Mouse (Mus musculus) forebrain, embryonic 15.5 days (tissue): Measurements from ENCODE around the gene Cfap61. TPM values are rescaled to one million over a fixed set of nuclear protein-coding genes. Genes with fewer than 3 reads are reported as not detected.

ENCODE experiments used
- ATAC-seq: fragments of 200-750 bp; cut with Nextera tagmentation; replicated peaks from 2 replicates; pipeline ENCODE4 v1.8.0; 2017; ENCODE audit warnings: mild to moderate bottlenecking, moderate TSS enrichment, moderate library complexity
- H3K27ac ChIP-seq: fragments of 300-500 bp; sonication (generic); replicated peaks from 2 replicates; pipeline ENCODE4 v1.5.1; 2015; ENCODE audit warnings: mild to moderate bottlenecking, inconsistent platforms
- H3K27me3 ChIP-seq: fragments of 300-500 bp; sonication (generic); 2 replicates; pipeline ENCODE4 v1.6.1; 2015; ENCODE audit warnings: inconsistent platforms
- H3K36me3 ChIP-seq: fragments of 300-500 bp; sonication (generic); 2 replicates; pipeline ENCODE4 v1.6.1; 2015; ENCODE audit warnings: mild to moderate bottlenecking, inconsistent platforms
- H3K4me1 ChIP-seq: fragments of 300-500 bp; sonication (generic); 2 replicates; pipeline ENCODE4 v1.6.1; 2015; ENCODE audit warnings: inconsistent platforms
- H3K4me2 ChIP-seq: fragments of 300-500 bp; sonication (generic); replicated peaks from 2 replicates; pipeline ENCODE4 v1.6.1; 2015; ENCODE audit warnings: mild to moderate bottlenecking, inconsistent platforms
- H3K4me3 ChIP-seq: fragments of 300-500 bp; sonication (generic); 2 replicates; pipeline ENCODE4 v1.5.1; 2015; ENCODE audit warnings: mild to moderate bottlenecking, inconsistent platforms
- H3K9ac ChIP-seq: fragments of 300-500 bp; sonication (generic); replicated peaks from 2 replicates; pipeline ENCODE4 v1.6.1; 2015; ENCODE audit warnings: mild to moderate bottlenecking, inconsistent platforms
- H3K9me3 ChIP-seq: fragments of 300-500 bp; sonication (generic); 2 replicates; pipeline ENCODE4 v1.6.1; 2016; ENCODE audit warnings: inconsistent platforms
- WGBS: fragments of 180-500 bp; shearing (Covaris S2); methylation state at CpG from one replicate; pipeline ENCODE4 v1.1.7; 2015; ENCODE audit warnings: mixed read lengths; 5-methylcytosine and 5-hydroxymethylcytosine counted together
- polyA plus RNA-seq: library from polyadenylated mRNA; unstranded; fragments of >200 nt; fragmentation: Nextera tagmentation; extraction: Ambion mirVana; gene quantifications from 2 replicates; pipeline ENCODE4 v1.2.1, GENCODE M21; 2015

Cfap61 gene
- polyA plus RNA-seq, 1 experiment from 2014 or later: 1.9 TPM

- Histone ChIP-seq H3K4me1 (peaks cover 5% of the 10 kb centered on the region; the same call in 1 of the 2 replicates), H3K9me3 (no peaks in the 10 kb centered on the region), H3K27ac (no peak overlapping the region), H3K4me2 (no peak overlapping the region), H3K9ac (no peak overlapping the region), H3K36me3 (no peaks in the 10 kb centered on the region), H3K4me3 (no peak overlapping the region), H3K27me3 (no peaks in the 10 kb centered on the region)
- ATAC-seq: no peak
- WGBS: 93% methylated on average over 5 of the region's 5 CpGs
Measured at GRCm38 (mm10) chr2:146147801-146148200, 213.2 kb downstream of the Cfap61 start.

DNA sequence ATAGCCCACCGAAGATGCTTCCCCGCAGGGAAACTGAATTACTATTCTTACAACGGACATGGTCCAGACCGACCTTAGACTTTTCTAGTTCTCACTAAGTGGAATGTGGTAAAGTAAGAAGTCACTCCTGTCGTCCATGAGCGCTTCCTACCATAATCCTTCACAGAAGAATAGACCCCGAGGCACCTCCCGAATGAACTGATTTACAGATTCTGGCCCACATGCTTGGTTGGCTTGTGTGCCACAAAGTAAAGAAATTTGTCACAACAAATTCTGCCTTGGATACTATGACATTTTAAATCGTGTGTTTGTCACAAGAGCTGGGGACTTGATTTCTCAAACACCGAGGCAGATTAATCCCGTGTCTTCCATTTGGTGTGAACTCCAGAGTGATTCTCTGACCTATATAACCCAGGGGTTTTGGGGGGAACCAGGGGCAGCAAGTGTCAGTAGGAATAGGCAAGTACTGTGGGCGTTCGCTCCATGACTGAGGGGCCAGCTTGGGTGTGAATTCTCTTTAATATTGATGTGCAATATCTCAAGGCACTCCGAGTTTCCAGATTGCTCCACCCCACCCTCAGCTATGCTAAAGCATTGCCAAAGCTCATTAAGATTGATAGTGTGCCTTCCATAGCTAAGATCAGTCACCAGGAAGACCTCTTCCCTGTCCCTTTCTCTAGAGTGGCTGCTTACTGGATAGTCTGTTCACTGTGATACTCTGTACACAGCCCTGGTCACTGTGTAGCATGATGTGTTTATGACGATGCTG lies 214.8 kb downstream of the Cfap61 start:
- Histone ChIP-seq H3K36me3 (no peaks in the 10 kb centered on the region), H3K4me2 (no peak overlapping the region), H3K27me3 (no peaks in the 10 kb centered on the region), H3K9ac (no peak overlapping the region), H3K4me1 (peaks cover 5% of the 10 kb centered on the region; the same call in 1 of the 2 replicates), H3K9me3 (no peaks in the 10 kb centered on the region), H3K27ac (peak overlapping the region; percentile 46), H3K4me3 (no peak overlapping the region)
- peak; percentile 53; the same call in 1 of the 2 replicates for ATAC-seq
- 65% methylated on average over 15 of the region's 15 CpGs for WGBS

DNA sequence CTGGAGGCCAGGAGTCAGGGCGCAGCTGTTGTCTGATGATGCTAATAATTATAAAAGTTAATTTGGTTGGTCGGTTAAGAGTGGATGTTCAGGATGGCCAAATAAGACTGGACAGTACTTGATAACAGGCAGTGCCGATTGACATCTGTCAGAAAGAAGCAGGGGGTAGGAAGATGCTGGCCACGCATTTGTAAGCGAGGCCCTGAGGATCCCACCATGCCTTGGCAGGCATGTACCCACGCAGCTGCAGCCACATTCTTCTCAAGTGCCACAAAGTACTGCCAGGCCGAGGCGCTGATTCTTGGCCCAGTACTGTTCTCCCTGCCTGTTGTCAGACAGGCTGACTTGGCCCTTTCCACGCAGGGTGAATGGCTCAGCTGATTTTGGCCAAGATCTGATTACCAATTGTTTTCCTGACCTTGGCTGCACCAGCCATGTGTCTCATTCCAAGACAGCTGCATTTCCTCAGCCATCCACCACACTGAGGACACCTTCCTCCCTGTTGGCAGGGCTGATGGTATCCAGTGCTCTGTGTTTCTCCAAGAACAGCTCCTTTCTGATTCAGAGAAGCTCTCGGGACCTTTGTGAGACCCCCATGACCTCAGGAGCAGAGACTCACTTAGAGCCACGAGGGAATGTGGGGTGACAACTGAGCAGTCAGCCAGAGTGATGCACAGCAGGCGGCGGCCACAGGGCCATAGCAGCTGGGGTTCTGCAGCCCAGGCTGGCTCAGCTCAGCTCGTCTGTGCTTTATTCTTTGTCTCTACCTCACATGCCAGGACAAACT lies 233.6 kb downstream of the Cfap61 start:
- Histone ChIP-seq H3K4me2 (no peak overlapping the region), H3K36me3 (no peaks in the 10 kb centered on the region), H3K27ac (peak overlapping the region; percentile 47), H3K4me3 (no peak overlapping the region), H3K4me1 (peaks cover 20% of the 10 kb centered on the region), H3K27me3 (no peaks in the 10 kb centered on the region), H3K9ac (no peak overlapping the region), H3K9me3 (no peaks in the 10 kb centered on the region)
- peak; percentile 51 for ATAC-seq
- 37% methylated on average over 14 of the region's 14 CpGs for WGBS

DNA sequence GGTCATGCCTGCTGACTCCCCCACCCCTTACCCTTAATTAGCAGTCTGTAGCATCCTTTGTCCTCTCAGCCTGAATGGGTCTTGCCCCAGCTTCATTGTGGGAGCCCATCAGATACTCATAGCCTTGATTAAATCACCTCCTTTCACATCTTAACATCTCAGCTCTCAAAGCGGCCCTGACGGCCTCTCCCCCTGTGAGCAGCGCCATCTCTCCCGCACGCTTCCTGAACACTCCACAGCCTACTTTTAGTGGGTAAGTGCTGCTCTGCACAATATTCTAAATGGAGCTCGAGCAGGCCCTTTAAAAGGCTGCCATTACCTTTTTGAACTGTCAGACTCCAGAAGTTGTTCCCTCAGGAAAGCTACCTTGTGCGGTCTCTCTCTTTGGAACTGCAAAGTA lies 234.9 kb downstream of the Cfap61 start:
- no peak overlapping the region for H3K27ac ChIP-seq
- 31% methylated on average over 7 of the region's 7 CpGs for WGBS
- peaks cover 26% of the 10 kb centered on the region for H3K4me1 ChIP-seq
- H3K9ac ChIP-seq: no peak overlapping the region
- H3K4me2 ChIP-seq: no peak overlapping the region
- no peak overlapping the region for H3K4me3 ChIP-seq
- no peak for ATAC-seq
- H3K9me3 ChIP-seq: no peaks in the 10 kb centered on the region
- no peaks in the 10 kb centered on the region for H3K27me3 ChIP-seq
- H3K36me3 ChIP-seq: no peaks in the 10 kb centered on the region

DNA sequence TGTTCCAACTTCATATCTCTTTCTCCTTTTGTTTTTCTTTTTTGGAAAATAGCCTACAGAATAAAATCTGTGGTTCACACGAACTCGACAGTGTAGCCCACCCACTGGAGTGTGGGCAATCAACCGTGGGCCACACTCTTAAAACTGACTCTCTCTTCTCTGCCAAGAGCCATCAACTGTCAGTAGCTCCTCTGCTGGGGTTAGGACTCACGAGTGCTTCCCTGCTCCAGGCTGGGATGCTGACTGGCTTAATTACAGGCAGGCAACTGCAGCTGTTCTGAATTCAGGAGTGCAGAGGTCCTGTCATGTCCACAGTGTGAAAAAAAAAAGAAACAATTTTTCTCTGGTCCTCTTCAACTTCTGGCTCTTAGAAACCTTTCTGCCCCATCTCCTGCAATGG lies 237.5 kb downstream of the Cfap61 start:
- Histone ChIP-seq H3K27ac (no peak overlapping the region), H3K4me3 (no peak overlapping the region), H3K9me3 (no peaks in the 10 kb centered on the region), H3K4me2 (no peak overlapping the region), H3K27me3 (no peaks in the 10 kb centered on the region), H3K9ac (no peak overlapping the region), H3K4me1 (peaks cover 30% of the 10 kb centered on the region), H3K36me3 (no peaks in the 10 kb centered on the region)
- ATAC-seq: no peak
- 19% methylated on average over 4 of the region's 4 CpGs for WGBS

- H3K4me1 ChIP-seq: peaks cover 15% of the 10 kb centered on the region; the same call in 1 of the 2 replicates
- no peaks in the 10 kb centered on the region for H3K9me3 ChIP-seq
- no peak overlapping the region for H3K4me2 ChIP-seq
- 61% methylated on average over 7 of the region's 7 CpGs for WGBS
- no peaks in the 10 kb centered on the region for H3K36me3 ChIP-seq
- no peak overlapping the region for H3K9ac ChIP-seq
- no peaks in the 10 kb centered on the region for H3K27me3 ChIP-seq
- peak overlapping the region; percentile 33 for H3K27ac ChIP-seq
- peak; percentile 93 for ATAC-seq
- H3K4me3 ChIP-seq: no peak overlapping the region
Measured at GRCm38 (mm10) chr2:146174173-146174572, 239.6 kb downstream of the Cfap61 start.

GRCm38 (mm10) chr2:146178718-146179117 lies 244.1 kb downstream of the Cfap61 start:
- Histone ChIP-seq H3K27me3 (no peaks in the 10 kb centered on the region), H3K9ac (no peak overlapping the region), H3K9me3 (no peaks in the 10 kb centered on the region), H3K27ac (no peak overlapping the region), H3K36me3 (no peaks in the 10 kb centered on the region), H3K4me3 (no peak overlapping the region), H3K4me2 (no peak overlapping the region), H3K4me1 (peaks cover 14% of the 10 kb centered on the region)
- 79% methylated on average over 1 of the region's 1 CpGs for WGBS
- ATAC-seq: no peak

GRCm38 (mm10) chr2:146183830-146184793 lies 249.5 kb downstream of the Cfap61 start:
- peak; percentile 60 for ATAC-seq
- Histone ChIP-seq H3K9me3 (no peaks in the 10 kb centered on the region), H3K36me3 (no peaks in the 10 kb centered on the region), H3K9ac (no peak overlapping the region), H3K27ac (peak overlapping the region; percentile 32), H3K27me3 (no peaks in the 10 kb centered on the region), H3K4me1 (peaks cover 20% of the 10 kb centered on the region), H3K4me3 (no peak overlapping the region), H3K4me2 (0 out of 2 replicates have a peak overlapping the region, but pooled peaks have one; percentile 1)
- 43% methylated on average over 24 of the region's 24 CpGs for WGBS

DNA sequence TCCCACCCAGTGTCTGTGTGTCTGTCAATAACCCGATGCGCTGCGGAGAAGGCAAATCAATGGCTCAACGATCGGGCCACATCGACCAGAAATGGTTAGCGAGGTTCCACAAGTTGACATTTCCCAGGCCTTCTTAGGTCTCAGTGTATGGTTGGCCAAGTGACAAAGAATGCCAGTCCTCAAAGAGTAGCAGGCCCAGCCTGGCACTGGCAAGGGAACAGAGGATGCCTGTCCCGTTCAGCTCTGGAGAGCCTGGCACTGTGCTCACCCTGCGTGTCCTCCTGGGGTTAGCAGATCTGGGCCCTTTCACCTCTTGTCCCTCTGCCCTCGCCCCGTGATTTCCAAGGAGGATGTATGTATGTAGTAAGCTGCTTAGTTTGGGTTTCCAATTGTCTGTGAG lies 261.5 kb downstream of the Cfap61 start:
- 0 out of 2 replicates have a peak, but pooled peaks have one; percentile 23 for ATAC-seq

GRCm38 (mm10) chr2:146197947-146198346 lies 263.4 kb downstream of the Cfap61 start:
- Histone ChIP-seq H3K4me3 (no peak overlapping the region), H3K27me3 (0 out of 2 replicates have a peak, but pooled peaks cover 2% of the 10 kb centered on the region), H3K27ac (no peak overlapping the region), H3K9ac (no peak overlapping the region), H3K36me3 (no peaks in the 10 kb centered on the region), H3K4me1 (no peaks in the 10 kb centered on the region; the same call in 1 of the 2 replicates), H3K4me2 (no peak overlapping the region), H3K9me3 (no peaks in the 10 kb centered on the region)
- no peak for ATAC-seq
- 86% methylated on average over 7 of the region's 7 CpGs for WGBS

More for the DNA sequence above, 261.5 kb downstream of the Cfap61 start:
- Histone ChIP-seq H3K27ac (no peak overlapping the region), H3K4me2 (no peak overlapping the region), H3K36me3 (no peaks in the 10 kb centered on the region), H3K9ac (no peak overlapping the region), H3K4me3 (no peak overlapping the region), H3K4me1 (no peaks in the 10 kb centered on the region; the same call in 1 of the 2 replicates), H3K27me3 (no peaks in the 10 kb centered on the region), H3K9me3 (no peaks in the 10 kb centered on the region)
- 87% methylated on average over 11 of the region's 11 CpGs for WGBS

DNA sequence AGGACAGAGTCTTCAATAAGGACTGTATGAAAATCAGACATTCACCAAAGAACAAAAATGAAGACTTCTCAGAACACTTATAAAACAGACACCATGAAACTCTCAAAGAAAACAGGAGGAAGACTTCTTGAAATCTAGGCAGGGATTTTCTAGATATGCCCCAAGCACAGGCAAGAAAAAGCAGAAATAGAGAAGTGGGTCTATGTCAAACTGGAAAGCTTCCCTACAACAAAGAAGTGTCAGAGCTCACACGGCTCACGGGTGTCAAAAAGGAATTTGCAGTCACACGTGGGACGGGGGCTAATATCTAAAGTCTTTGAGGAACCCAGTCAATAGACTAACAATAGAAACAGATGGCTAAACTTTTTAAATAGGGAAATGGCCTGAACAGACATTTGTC lies 276.4 kb downstream of the Cfap61 start:
- Histone ChIP-seq H3K9me3 (no peaks in the 10 kb centered on the region), H3K4me3 (no peak overlapping the region), H3K36me3 (no peaks in the 10 kb centered on the region), H3K27ac (no peak overlapping the region), H3K4me1 (peaks cover 17% of the 10 kb centered on the region), H3K27me3 (no peaks in the 10 kb centered on the region), H3K4me2 (no peak overlapping the region), H3K9ac (no peak overlapping the region)
- no peak for ATAC-seq
- WGBS: 20% methylated on average over 4 of the region's 4 CpGs
